Mouse (Mus musculus): ENCODE measurements around the gene Cideb.

DNA sequence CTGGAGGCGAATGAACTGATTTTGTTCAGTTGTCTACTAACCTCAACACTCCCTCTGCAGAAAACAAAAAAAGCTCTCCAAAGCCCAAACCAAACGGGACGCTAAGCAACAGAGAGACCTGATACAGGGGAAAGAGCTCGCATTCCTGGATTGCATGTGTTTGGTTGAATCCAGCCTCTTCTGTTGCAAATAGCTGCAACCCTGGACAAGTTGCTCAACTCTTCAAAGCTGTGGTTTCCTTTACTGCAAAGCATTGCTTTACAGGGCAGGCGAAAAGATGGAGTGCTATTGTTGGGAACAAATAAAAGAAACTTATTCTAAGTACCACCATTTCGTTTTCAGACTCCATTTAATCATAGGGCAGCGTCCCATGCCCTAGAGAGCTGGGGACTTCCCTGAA, 23.4 kb downstream of the Cideb start:
- TF ChIP-seq POLR2A (IDR thresholded peaks at IDR 0.05; ENCODE audit: borderline replicate concordance, extremely low read depth, insufficient read depth, insufficient read length, poor library complexity, severe bottlenecking) (no peak), CTCF (IDR thresholded peaks at IDR 0.05; ENCODE audit: borderline replicate concordance, extremely low read depth, insufficient read depth, insufficient read length) (no peak)
